In the genomic region with DNA sequence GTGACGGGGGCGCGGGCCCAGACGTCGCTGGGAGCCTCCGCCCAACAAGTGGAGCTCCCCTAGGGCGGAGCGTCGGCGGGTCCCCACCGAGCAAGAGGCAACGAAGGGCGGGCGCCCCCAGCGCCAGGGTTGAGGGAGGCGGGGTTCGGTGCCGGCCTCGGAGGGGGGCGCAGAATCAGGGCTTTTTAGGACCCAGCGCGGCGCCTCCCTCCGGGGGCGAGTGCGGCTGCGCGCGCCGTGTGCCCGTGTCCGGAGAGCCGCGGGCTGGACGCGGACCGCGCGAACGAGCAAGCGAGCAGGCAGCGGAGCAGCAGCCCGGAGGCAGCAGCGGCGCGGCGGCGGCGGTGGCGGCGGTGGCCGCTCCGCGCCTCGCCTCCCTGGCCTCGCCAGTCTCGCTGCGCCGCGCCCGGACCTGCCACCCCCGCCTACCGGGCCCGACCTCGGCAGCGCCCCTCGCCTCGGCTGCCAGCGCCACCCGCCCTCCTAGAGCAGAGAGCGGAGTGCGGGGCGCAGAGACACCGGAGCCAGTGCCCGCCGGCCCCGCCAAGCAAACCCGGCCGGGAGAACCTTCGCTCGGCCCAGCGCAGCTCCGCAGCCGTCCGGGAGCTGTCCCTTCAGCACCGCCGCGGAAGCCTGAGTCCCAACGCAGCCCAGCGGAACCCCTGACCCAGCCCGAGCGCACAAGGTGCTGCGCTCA, we compare ENCODE assay signal across 9 mouse cellular contexts. TPM values are rescaled to one million over a fixed set of nuclear protein-coding genes. Genes with fewer than 3 reads are reported as not detected.
DNase-seq lines count a peak whose midpoint lies in the region; ATAC-seq and TF ChIP-seq lines count a peak whose summit lies in the region.
"Had no signal": no experiment of that assay in that cellular context is flagged by ENCODE, and none has a peak within 500 bp of the region (broad histone marks: within the 10 kb centered on the region; RNA-seq: fewer than 3 reads in every experiment).

Kcnc1 (plus strand) TSS at position 267 of the 697 bp plus-strand sequence.

- no peaks in the 10 kb centered on the region for H3K9me3 ChIP-seq in forebrain, embryonic 13.5 days (replicated peaks)
- H3K9me3 ChIP-seq in liver, postnatal 0 days (ENCODE audit: low read length), result no peaks in the 10 kb centered on the region
- H3K9me3 ChIP-seq in neural tube, embryonic 14.5 days (ENCODE audit: control insufficient read depth, low read length), result no peaks in the 10 kb centered on the region

- H3K4me2 ChIP-seq in forebrain, embryonic 13.5 days, result peak within 1 kb of the TSS; percentile 83
- peak within 1 kb of the TSS; percentile 67 for H3K4me2 ChIP-seq in liver, postnatal 0 days (ENCODE audit: low read depth, low read length)
- peak within 1 kb of the TSS; percentile 82 for H3K4me2 ChIP-seq in neural tube, embryonic 14.5 days (ENCODE audit: low read depth, low read length)

- peak; percentile 75 for ATAC-seq in forebrain, embryonic 13.5 days
- ATAC-seq in liver, postnatal 0 days, result peak; percentile 82
- peak; percentile 75 for ATAC-seq in neural tube, embryonic 14.5 days (ENCODE audit: low read depth)

- WGBS in forebrain, embryonic 13.5 days, result under 1% methylated on average over 54 of the region's 93 CpGs
- WGBS in liver, postnatal 0 days (ENCODE audit: insufficient replicate concordance), result 7% methylated on average over 45 of the region's 93 CpGs
- under 1% methylated on average over 36 of the region's 93 CpGs for WGBS in neural tube, embryonic 14.5 days

- peaks cover 54% of the 10 kb centered on the region for H3K27me3 ChIP-seq in forebrain, embryonic 13.5 days
- peaks cover 69% of the 10 kb centered on the region for H3K27me3 ChIP-seq in liver, postnatal 0 days (ENCODE audit: insufficient read depth, low read length)
- H3K27me3 ChIP-seq in neural tube, embryonic 14.5 days (ENCODE audit: control insufficient read depth, insufficient read depth, low read length), result peaks cover 22% of the 10 kb centered on the region

- no peak for TF ChIP-seq EP300 in liver, postnatal 0 days (IDR thresholded peaks at IDR 0.05; ENCODE audit: low read depth)

- H3K9ac ChIP-seq in forebrain, embryonic 13.5 days, result peak within 1 kb of the TSS; percentile 88
- no peak within 1 kb of the TSS for H3K9ac ChIP-seq in liver, postnatal 0 days (replicated peaks)
- H3K9ac ChIP-seq in neural tube, embryonic 14.5 days (replicated peaks; ENCODE audit: low read depth, low read length), result peak within 1 kb of the TSS; percentile 95

- intact Hi-C loops in heart, postnatal 14 days (cut with DNase I), result no loop called here

- H3K4me1 ChIP-seq in forebrain, embryonic 13.5 days, result peaks cover 45% of the 10 kb centered on the region
- peaks cover 8% of the 10 kb centered on the region for H3K4me1 ChIP-seq in liver, postnatal 0 days (ENCODE audit: insufficient read depth)
- peaks cover 21% of the 10 kb centered on the region; the same call in 1 of the 2 replicates for H3K4me1 ChIP-seq in neural tube, embryonic 14.5 days (ENCODE audit: control insufficient read depth, insufficient read depth, low read length)

- peak within 1 kb of the TSS; percentile 77 for H3K4me3 ChIP-seq in forebrain, embryonic 13.5 days
- peak within 1 kb of the TSS; percentile 34; the same call in 1 of the 2 replicates for H3K4me3 ChIP-seq in liver, postnatal 0 days (ENCODE audit: low read depth, low read length)
- peak within 1 kb of the TSS; percentile 93 for H3K4me3 ChIP-seq in neural tube, embryonic 14.5 days (ENCODE audit: low read depth, low read length)

- H3K36me3 ChIP-seq in forebrain, embryonic 13.5 days (ENCODE audit: poor library complexity, severe bottlenecking), result no peaks in the 10 kb centered on the region
- H3K36me3 ChIP-seq in liver, postnatal 0 days (replicated peaks; ENCODE audit: insufficient read depth, low read length), result no peaks in the 10 kb centered on the region
- H3K36me3 ChIP-seq in neural tube, embryonic 14.5 days (ENCODE audit: control insufficient read depth, insufficient read depth, low read length), result no peaks in the 10 kb centered on the region
- H3K36me3 ChIP-seq: G1E had no signal

- DNase-seq in CD4-positive, CD25-positive, alpha-beta regulatory T cell, adult 2 months (ENCODE audit: low read depth, low spot score), result peak; percentile 77
- peak; percentile 56 for DNase-seq in c-Kit-positive CD71-negative TER-119-negative erythroid progenitor cells, embryonic 14.5 days (ENCODE audit: low read depth)
- peak; percentile 82 to 90 for DNase-seq in heart, postnatal 14 days
- DNase-seq in kidney, postnatal 36 days, result peak; percentile 73 to 93
- peak; percentile 84 for DNase-seq in liver, postnatal 0 days
- peak; percentile 58 for DNase-seq in testis, postnatal 14 days (ENCODE audit: low spot score)

- peak within 1 kb of the TSS; percentile 73 for H3K27ac ChIP-seq in forebrain, embryonic 13.5 days
- no peak within 1 kb of the TSS for H3K27ac ChIP-seq in liver, postnatal 0 days (ENCODE audit: low read depth)
- H3K27ac ChIP-seq in neural tube, embryonic 14.5 days (ENCODE audit: low read depth, low read length), result peak within 1 kb of the TSS; percentile 83

- TF ChIP-seq CTCF in liver, postnatal 0 days (IDR thresholded peaks at IDR 0.05; ENCODE audit: low read depth), result no peak

RNA-seq across cellular contexts. Expression of gene Kcnc1, which starts in this region (rescaled TPM):
- 3.6 and 6.9 TPM in 2 replicates for polyA plus RNA-seq in forebrain, embryonic 13.5 days (2015; fragmentation: Nextera tagmentation; extraction: Ambion mirVana)
- under 1 TPM; 0.05 TPM for total RNA-seq in heart, postnatal 14 days (2021)
- polyA plus RNA-seq in liver, postnatal 0 days (2015; fragmentation: Nextera tagmentation; extraction: Ambion mirVana), result 0.07 TPM in 1 of 2 replicates, not detected in the other
- 16.1 and 20.5 TPM in 2 replicates for polyA plus RNA-seq in neural tube, embryonic 14.5 days (2014; fragmentation: Nextera tagmentation; extraction: Ambion mirVana)
- polyA plus RNA-seq: G1E had no signal

Comparison
In these comparisons a context has a peak if more than half of its experiments do, and no peak if none do; other contexts are left out.
1. Peak in DNase-seq in heart, postnatal 14 days; RNA of the gene not detected or under 1 TPM.
2. Peak in DNase-seq, ATAC-seq, H3K4me3 ChIP-seq and H3K4me2 ChIP-seq in liver, postnatal 0 days; RNA of the gene not detected or under 1 TPM.
3. H3K4me3 ChIP-seq: peak in every context shown above with its lines; median percentile 93 in neural tube, embryonic 14.5 days; 77 in forebrain, embryonic 13.5 days; 34 in liver, postnatal 0 days.